Mouse (Mus musculus) kidney, embryonic 16.5 days (tissue): Measurements from ENCODE around the gene Abhd15. TPM values are rescaled to one million over a fixed set of nuclear protein-coding genes. Genes with fewer than 3 reads are reported as not detected.

ENCODE experiments used
- ATAC-seq: fragments of 200-750 bp; cut with Nextera tagmentation; 2 replicates; pipeline ENCODE4 v1.8.0; 2017; ENCODE audit warnings: moderate TSS enrichment; ENCODE audit not compliant: low FRiP score, low TSS enrichment
- H3K27ac ChIP-seq: fragments of 300-500 bp; sonication (generic); 2 replicates; pipeline ENCODE4 v1.5.1; 2014; ENCODE audit warnings: low read length
- H3K27me3 ChIP-seq: fragments of 300-500 bp; sonication (generic); 2 replicates; pipeline ENCODE4 v1.6.1; 2014; ENCODE audit warnings: low read length, control low read depth, mixed read lengths; ENCODE audit not compliant: insufficient read depth
- H3K36me3 ChIP-seq: fragments of 300-500 bp; sonication (generic); 2 replicates; pipeline ENCODE4 v1.6.1; 2014; ENCODE audit warnings: low read length, control low read depth, mixed read lengths; ENCODE audit not compliant: insufficient read depth
- H3K4me1 ChIP-seq: fragments of 300-500 bp; sonication (generic); 2 replicates; pipeline ENCODE4 v1.6.1; 2014; ENCODE audit warnings: low read length, control low read depth, mixed read lengths; ENCODE audit not compliant: insufficient read depth
- H3K4me2 ChIP-seq: fragments of 300-500 bp; sonication (generic); replicated peaks from 2 replicates; pipeline ENCODE4 v1.6.1; 2014; ENCODE audit warnings: low read depth, low read length
- H3K4me3 ChIP-seq: fragments of 300-500 bp; sonication (generic); 2 replicates; pipeline ENCODE4 v1.5.1; 2014; ENCODE audit warnings: mild to moderate bottlenecking, low read length
- H3K9ac ChIP-seq: fragments of 300-500 bp; sonication (generic); replicated peaks from 2 replicates; pipeline ENCODE4 v1.6.1; 2014; ENCODE audit warnings: low read length
- H3K9me3 ChIP-seq: fragments of 300-500 bp; sonication (generic); 2 replicates; pipeline ENCODE4 v1.6.1; 2016; ENCODE audit warnings: low read length, control low read depth
- WGBS: fragments of 180-500 bp; shearing (Covaris S2); extraction: QIAGEN DNeasy Blood & Tissue Kit; methylation state at CpG from one replicate; pipeline ENCODE4 v1.1.7; 2014; 5-methylcytosine and 5-hydroxymethylcytosine counted together
- polyA plus RNA-seq: library from polyadenylated mRNA; unstranded; fragments of >200 nt; fragmentation: Nextera tagmentation; extraction: Ambion mirVana; gene quantifications from 2 replicates; pipeline ENCODE4 v1.2.1, GENCODE M21; 2015

The Abhd15 gene
- polyA plus RNA-seq, 1 experiment from 2014 or later = 2.0 TPM

GRCm38 (mm10) chr11:77492911-77493332 lies 22.0 kb upstream of the Abhd15 start:
- ATAC-seq = peak; percentile 75
- peak overlapping the region; percentile 92 for H3K4me3 ChIP-seq
- H3K4me2 ChIP-seq = peak overlapping the region; percentile 91
- no peaks in the 10 kb centered on the region for H3K36me3 ChIP-seq
- H3K9ac ChIP-seq = peak overlapping the region; percentile 96
- peaks cover 78% of the 10 kb centered on the region for H3K4me1 ChIP-seq
- peak overlapping the region; percentile 87 for H3K27ac ChIP-seq
- H3K9me3 ChIP-seq = no peaks in the 10 kb centered on the region
- H3K27me3 ChIP-seq = no peaks in the 10 kb centered on the region
- 0% methylated on average over 31 of the region's 32 CpGs for WGBS

- H3K4me1 ChIP-seq = peaks cover 77% of the 10 kb centered on the region
- peak within 1 kb of the TSS; percentile 92 for H3K4me3 ChIP-seq
- H3K36me3 ChIP-seq = no peaks in the 10 kb centered on the region
- WGBS = under 1% methylated on average over 59 of the region's 74 CpGs
- H3K27ac ChIP-seq = peak within 1 kb of the TSS; percentile 87
- peak within 1 kb of the TSS; percentile 96 for H3K9ac ChIP-seq
- no peaks in the 10 kb centered on the region for H3K27me3 ChIP-seq
- H3K9me3 ChIP-seq = no peaks in the 10 kb centered on the region
- ATAC-seq = no peak
- peak within 1 kb of the TSS; percentile 91 for H3K4me2 ChIP-seq
These were observed 21.2 kb upstream of the Abhd15 start, which contains the start of gene Git1 for GRCm38 (mm10) chr11:77493512-77494343. Git1 (plus strand) TSS chr11:77493562.

- H3K4me1 ChIP-seq = peaks cover 72% of the 10 kb centered on the region
- peak overlapping the region; percentile 87 for H3K27ac ChIP-seq
- peaks cover 2% of the 10 kb centered on the region for H3K36me3 ChIP-seq
- H3K4me2 ChIP-seq = peak overlapping the region; percentile 91
- no peaks in the 10 kb centered on the region for H3K9me3 ChIP-seq
- peak overlapping the region; percentile 92 for H3K4me3 ChIP-seq
- H3K9ac ChIP-seq = peak overlapping the region; percentile 96
- H3K27me3 ChIP-seq = no peaks in the 10 kb centered on the region
- 17% methylated on average over 4 of the region's 4 CpGs for WGBS
- ATAC-seq = no peak
These were observed 20.6 kb upstream of the Abhd15 start for GRCm38 (mm10) chr11:77494344-77494676.

GRCm38 (mm10) chr11:77494782-77495181 lies 20.1 kb upstream of the Abhd15 start:
- 56% methylated on average over 6 of the region's 6 CpGs for WGBS
- no peak for ATAC-seq
- peak overlapping the region; percentile 91 for H3K4me2 ChIP-seq
- H3K9me3 ChIP-seq = no peaks in the 10 kb centered on the region
- H3K4me3 ChIP-seq = peak overlapping the region; percentile 92
- peaks cover 72% of the 10 kb centered on the region for H3K4me1 ChIP-seq
- H3K27ac ChIP-seq = no peak overlapping the region; the same call in 1 of the 2 replicates
- H3K36me3 ChIP-seq = peaks cover 7% of the 10 kb centered on the region
- H3K27me3 ChIP-seq = no peaks in the 10 kb centered on the region
- peak overlapping the region; percentile 96; the same call in 1 of the 2 replicates for H3K9ac ChIP-seq

- Histone ChIP-seq H3K4me3 (no peak overlapping the region), H3K9me3 (no peaks in the 10 kb centered on the region), H3K27me3 (no peaks in the 10 kb centered on the region), H3K4me2 (no peak overlapping the region), H3K36me3 (peaks cover 14% of the 10 kb centered on the region), H3K4me1 (peaks cover 66% of the 10 kb centered on the region), H3K27ac (0 out of 2 replicates have a peak overlapping the region, but pooled peaks have one; percentile 32), H3K9ac (0 out of 2 replicates have a peak overlapping the region, but pooled peaks have one; percentile 9)
- no peak for ATAC-seq
These were observed 19.4 kb upstream of the Abhd15 start for GRCm38 (mm10) chr11:77495507-77495906.

- Histone ChIP-seq H3K27me3 (no peaks in the 10 kb centered on the region), H3K4me3 (no peak overlapping the region), H3K4me1 (peaks cover 54% of the 10 kb centered on the region), H3K9me3 (no peaks in the 10 kb centered on the region), H3K36me3 (peaks cover 25% of the 10 kb centered on the region), H3K9ac (peak overlapping the region; percentile 52), H3K4me2 (peak overlapping the region; percentile 21; the same call in 1 of the 2 replicates), H3K27ac (peak overlapping the region; percentile 92)
- 17% methylated on average over 6 of the region's 6 CpGs for WGBS
- ATAC-seq = no peak
These were observed 17.6 kb upstream of the Abhd15 start for GRCm38 (mm10) chr11:77497341-77497756.

GRCm38 (mm10) chr11:77497851-77498250 lies 17.1 kb upstream of the Abhd15 start:
- Histone ChIP-seq H3K9me3 (no peaks in the 10 kb centered on the region), H3K9ac (peak overlapping the region; percentile 52), H3K4me1 (peaks cover 50% of the 10 kb centered on the region), H3K27ac (peak overlapping the region; percentile 92), H3K27me3 (no peaks in the 10 kb centered on the region), H3K4me2 (peak overlapping the region; percentile 21; the same call in 1 of the 2 replicates), H3K4me3 (no peak overlapping the region), H3K36me3 (peaks cover 28% of the 10 kb centered on the region)
- 55% methylated on average over 4 of the region's 4 CpGs for WGBS
- ATAC-seq = no peak

GRCm38 (mm10) chr11:77498261-77499139 lies 16.4 kb upstream of the Abhd15 start:
- Histone ChIP-seq H3K9me3 (no peaks in the 10 kb centered on the region), H3K4me3 (no peak overlapping the region), H3K4me1 (peaks cover 50% of the 10 kb centered on the region), H3K27ac (peak overlapping the region; percentile 92), H3K27me3 (no peaks in the 10 kb centered on the region), H3K36me3 (peaks cover 34% of the 10 kb centered on the region), H3K4me2 (no peak overlapping the region), H3K9ac (peak overlapping the region; percentile 40)
- WGBS = 82% methylated on average over 12 of the region's 12 CpGs
- ATAC-seq = no peak

- peaks cover 47% of the 10 kb centered on the region for H3K4me1 ChIP-seq
- WGBS = 87% methylated on average over 7 of the region's 7 CpGs
These were observed 15.6 kb upstream of the Abhd15 start for GRCm38 (mm10) chr11:77499354-77499753.

More at GRCm38 (mm10) chr11:77499354-77499753, 15.6 kb upstream of the Abhd15 start:
- Histone ChIP-seq H3K27ac (no peak overlapping the region), H3K4me3 (no peak overlapping the region), H3K4me2 (no peak overlapping the region), H3K36me3 (peaks cover 41% of the 10 kb centered on the region), H3K9ac (no peak overlapping the region), H3K27me3 (no peaks in the 10 kb centered on the region), H3K9me3 (no peaks in the 10 kb centered on the region)
- ATAC-seq = no peak
